ENCODE assay signal across 8 mouse cellular contexts in the genomic region with DNA sequence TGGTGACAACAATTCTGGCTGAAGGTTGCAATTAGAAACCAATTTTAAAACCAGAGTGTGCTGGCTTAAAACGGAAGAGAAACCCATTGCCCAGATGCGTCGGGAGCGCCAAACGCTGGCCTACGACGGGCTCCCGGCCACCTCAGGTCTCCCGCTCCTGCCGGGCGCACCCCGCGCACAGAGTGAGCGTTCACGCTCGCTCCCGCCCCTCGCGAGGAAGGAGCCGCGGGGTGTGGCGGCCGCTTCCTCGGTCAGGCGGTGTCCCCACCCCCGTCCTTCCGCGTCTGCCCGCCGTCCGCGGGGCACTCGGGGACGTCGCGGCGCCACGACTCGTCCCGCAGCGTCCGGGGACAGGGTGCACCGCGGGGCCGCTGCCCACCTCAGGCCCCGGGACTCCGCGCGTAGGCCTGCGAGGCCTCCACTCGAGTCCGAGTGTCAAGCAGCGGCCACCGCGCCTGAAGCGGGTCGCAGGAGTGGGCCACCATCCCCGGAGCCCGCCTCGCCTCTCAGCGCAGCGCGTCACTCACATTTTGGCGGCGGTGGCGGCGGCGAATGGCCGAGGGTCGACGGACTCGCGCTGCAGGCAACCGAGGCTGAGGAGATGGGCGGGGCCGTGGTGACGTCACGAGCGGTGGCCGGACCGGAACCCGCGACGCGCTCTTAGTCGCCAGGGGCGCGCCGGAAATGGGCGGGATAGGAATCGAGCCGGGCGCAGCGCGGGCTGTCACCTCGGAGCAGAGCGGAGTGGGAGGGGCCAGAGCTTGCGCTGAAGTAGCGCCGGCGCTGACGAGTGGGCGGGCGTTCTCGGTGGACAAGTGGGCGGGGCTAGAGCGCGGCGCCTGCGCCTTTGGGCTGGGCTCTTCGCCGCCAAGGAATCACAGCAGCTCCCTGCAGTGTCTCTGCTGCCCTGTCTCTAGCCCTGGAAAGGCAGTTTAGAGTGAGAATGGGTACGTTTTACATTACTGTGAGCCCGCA. TPM values are rescaled to one million over a fixed set of nuclear protein-coding genes. Genes with fewer than 3 reads are reported as not detected.
DNase-seq lines count a peak whose midpoint lies in the region; ATAC-seq lines count a peak whose summit lies in the region.

Gene Vamp3, minus strand, starts transcription at position 617 of the 975 bp plus-strand sequence.

- H3K4me3 ChIP-seq in brown adipose tissue, adult 24 weeks (ENCODE audit: insufficient read depth, low read depth, low read length) = peak within 1 kb of the TSS; percentile 78
- peak within 1 kb of the TSS; percentile 93 for H3K4me3 ChIP-seq in heart, embryonic 13.5 days
- peak within 1 kb of the TSS; percentile 94 for H3K4me3 ChIP-seq in liver, embryonic 12.5 days
- peak within 1 kb of the TSS; percentile 88 for H3K4me3 ChIP-seq in stomach, embryonic 15.5 days (replicated peaks)

- H3K36me3 ChIP-seq in heart, embryonic 13.5 days = peaks cover 57% of the 10 kb centered on the region
- peaks cover 27% of the 10 kb centered on the region for H3K36me3 ChIP-seq in liver, embryonic 12.5 days
- peaks cover 5% of the 10 kb centered on the region; the same call in 1 of the 2 replicates for H3K36me3 ChIP-seq in stomach, embryonic 15.5 days

- H3K4me2 ChIP-seq in heart, embryonic 13.5 days = peak within 1 kb of the TSS; percentile 87
- peak within 1 kb of the TSS; percentile 84 for H3K4me2 ChIP-seq in liver, embryonic 12.5 days
- peak within 1 kb of the TSS; percentile 64 for H3K4me2 ChIP-seq in stomach, embryonic 15.5 days

- DNase-seq in CD4-positive, CD25-positive, alpha-beta regulatory T cell, adult 2 months (ENCODE audit: low read depth, low spot score) = peak; percentile 100
- DNase-seq in fat pad, adult 2 months (ENCODE audit: extremely low read depth, low read depth, low spot score) = peak; percentile 76
- DNase-seq in kidney, postnatal 10 days = peak; percentile 100
- peak; percentile 97 to 98 for DNase-seq in natural killer cell, adult 2 months (ENCODE audit: low spot score in 2 of 2)

- peaks cover 5% of the 10 kb centered on the region; the same call in 1 of the 2 replicates for H3K4me1 ChIP-seq in brown adipose tissue, adult 24 weeks (ENCODE audit: control insufficient read depth, insufficient read depth, insufficient read length, low read length)
- peaks cover 18% of the 10 kb centered on the region for H3K4me1 ChIP-seq in heart, embryonic 13.5 days
- H3K4me1 ChIP-seq in liver, embryonic 12.5 days = peaks cover 21% of the 10 kb centered on the region
- peaks cover 6% of the 10 kb centered on the region for H3K4me1 ChIP-seq in stomach, embryonic 15.5 days

- ATAC-seq in heart, embryonic 13.5 days (ENCODE audit: extremely low read depth, insufficient number of reproducible peaks, low FRiP score, low TSS enrichment) = peak; percentile 99
- peak; percentile 97 for ATAC-seq in liver, embryonic 12.5 days
- ATAC-seq in stomach, embryonic 15.5 days (ENCODE audit: insufficient read depth, low FRiP score, low read depth) = peak; percentile 100

- H3K9ac ChIP-seq in heart, embryonic 13.5 days = peak within 1 kb of the TSS; percentile 97
- peak within 1 kb of the TSS; percentile 99 for H3K9ac ChIP-seq in liver, embryonic 12.5 days
- peak within 1 kb of the TSS; percentile 93 for H3K9ac ChIP-seq in stomach, embryonic 15.5 days

- peak within 1 kb of the TSS; percentile 88 for H3K27ac ChIP-seq in brown adipose tissue, adult 24 weeks (replicated peaks; ENCODE audit: low read depth, low read length)
- peak within 1 kb of the TSS; percentile 97 for H3K27ac ChIP-seq in heart, embryonic 13.5 days (replicated peaks)
- H3K27ac ChIP-seq in liver, embryonic 12.5 days = peak within 1 kb of the TSS; percentile 95
- peak within 1 kb of the TSS; percentile 92 for H3K27ac ChIP-seq in stomach, embryonic 15.5 days

- WGBS in heart, embryonic 13.5 days = under 1% methylated on average over 109 of the region's 114 CpGs
- 1% methylated on average over 96 of the region's 114 CpGs for WGBS in liver, embryonic 12.5 days (ENCODE audit: insufficient replicate concordance)
- WGBS in stomach, embryonic 15.5 days = under 1% methylated on average over 113 of the region's 114 CpGs

- no peaks in the 10 kb centered on the region for H3K27me3 ChIP-seq in heart, embryonic 13.5 days (replicated peaks)
- no peaks in the 10 kb centered on the region for H3K27me3 ChIP-seq in liver, embryonic 12.5 days (replicated peaks)
- no peaks in the 10 kb centered on the region for H3K27me3 ChIP-seq in stomach, embryonic 15.5 days (replicated peaks)

- no peaks in the 10 kb centered on the region for H3K9me3 ChIP-seq in heart, embryonic 13.5 days
- H3K9me3 ChIP-seq in liver, embryonic 12.5 days (replicated peaks) = peaks cover 13% of the 10 kb centered on the region
- no peaks in the 10 kb centered on the region for H3K9me3 ChIP-seq in stomach, embryonic 15.5 days

RNA-seq across cellular contexts. Expression of gene Vamp3, which starts in this region (rescaled TPM):
- polyA plus RNA-seq in brown adipose tissue, adult 24 weeks (2012; ENCODE audit: insufficient read depth, insufficient read length, missing spikeins) = 79.5 and 80.6 TPM in 2 replicates
- polyA plus RNA-seq in heart, embryonic 13.5 days (2015; fragmentation: Nextera tagmentation; extraction: Ambion mirVana) = 97.0 and 105 TPM in 2 replicates
- 51.0 and 53.2 TPM in 2 replicates for polyA plus RNA-seq in liver, embryonic 12.5 days (2016; fragmentation: Nextera tagmentation; extraction: Ambion mirVana)
- 129 and 133 TPM in 2 replicates for polyA plus RNA-seq in stomach, embryonic 15.5 days (2015; fragmentation: Nextera tagmentation; extraction: Ambion mirVana)

Comparison
In these comparisons a context has a peak if more than half of its experiments do, and no peak if none do; other contexts are left out.
1. Peak in every context shown above with its lines: DNase-seq, ATAC-seq, H3K4me3 ChIP-seq and H3K27ac ChIP-seq.